Mouse (Mus musculus) limb, embryonic 10.5 days (tissue): ENCODE results near the gene Mpeg1. TPM values are rescaled to one million over a fixed set of nuclear protein-coding genes. Genes with fewer than 3 reads are reported as not detected.

Experiments used
- DNase-seq: peaks from one replicate; pipeline ENCODE4 v3.0.0-alpha.2; 2017; ENCODE audit warnings: low spot score
- H3K27ac ChIP-seq: fragments of 300-500 bp; sonication (generic); 2 replicates; pipeline ENCODE4 v1.5.1; 2016; ENCODE audit warnings: mild to moderate bottlenecking
- H3K27me3 ChIP-seq: fragments of 300-500 bp; sonication (generic); 2 replicates; pipeline ENCODE4 v1.6.1; 2016; ENCODE audit warnings: low read depth, mild to moderate bottlenecking; ENCODE audit not compliant: poor library complexity, severe bottlenecking
- H3K36me3 ChIP-seq: fragments of 300-500 bp; sonication (generic); 2 replicates; pipeline ENCODE4 v1.6.1; 2016; ENCODE audit warnings: mild to moderate bottlenecking, moderate library complexity
- H3K4me1 ChIP-seq: fragments of 300-500 bp; sonication (generic); 2 replicates; pipeline ENCODE4 v1.6.1; 2016
- H3K4me3 ChIP-seq: fragments of 300-500 bp; sonication (generic); 2 replicates; pipeline ENCODE4 v1.5.1; 2016; ENCODE audit warnings: mild to moderate bottlenecking, moderate library complexity
- H3K9me3 ChIP-seq: fragments of 300-500 bp; sonication (generic); replicated peaks from 2 replicates; pipeline ENCODE4 v1.6.1; 2016; ENCODE audit warnings: mild to moderate bottlenecking
- WGBS: fragments of 180-500 bp; shearing (Covaris S2); methylation state at CpG from one replicate; pipeline ENCODE4 v1.1.7; 2016; 5-methylcytosine and 5-hydroxymethylcytosine counted together
- polyA plus RNA-seq: library from polyadenylated mRNA; unstranded; fragments of >200 nt; fragmentation: Nextera tagmentation; extraction: Ambion mirVana; gene quantifications from 2 replicates; pipeline ENCODE4 v1.2.1, GENCODE M21; 2016

Mpeg1 gene
- 0.05 and 0.08 TPM in 2 replicates for polyA plus RNA-seq

DNA sequence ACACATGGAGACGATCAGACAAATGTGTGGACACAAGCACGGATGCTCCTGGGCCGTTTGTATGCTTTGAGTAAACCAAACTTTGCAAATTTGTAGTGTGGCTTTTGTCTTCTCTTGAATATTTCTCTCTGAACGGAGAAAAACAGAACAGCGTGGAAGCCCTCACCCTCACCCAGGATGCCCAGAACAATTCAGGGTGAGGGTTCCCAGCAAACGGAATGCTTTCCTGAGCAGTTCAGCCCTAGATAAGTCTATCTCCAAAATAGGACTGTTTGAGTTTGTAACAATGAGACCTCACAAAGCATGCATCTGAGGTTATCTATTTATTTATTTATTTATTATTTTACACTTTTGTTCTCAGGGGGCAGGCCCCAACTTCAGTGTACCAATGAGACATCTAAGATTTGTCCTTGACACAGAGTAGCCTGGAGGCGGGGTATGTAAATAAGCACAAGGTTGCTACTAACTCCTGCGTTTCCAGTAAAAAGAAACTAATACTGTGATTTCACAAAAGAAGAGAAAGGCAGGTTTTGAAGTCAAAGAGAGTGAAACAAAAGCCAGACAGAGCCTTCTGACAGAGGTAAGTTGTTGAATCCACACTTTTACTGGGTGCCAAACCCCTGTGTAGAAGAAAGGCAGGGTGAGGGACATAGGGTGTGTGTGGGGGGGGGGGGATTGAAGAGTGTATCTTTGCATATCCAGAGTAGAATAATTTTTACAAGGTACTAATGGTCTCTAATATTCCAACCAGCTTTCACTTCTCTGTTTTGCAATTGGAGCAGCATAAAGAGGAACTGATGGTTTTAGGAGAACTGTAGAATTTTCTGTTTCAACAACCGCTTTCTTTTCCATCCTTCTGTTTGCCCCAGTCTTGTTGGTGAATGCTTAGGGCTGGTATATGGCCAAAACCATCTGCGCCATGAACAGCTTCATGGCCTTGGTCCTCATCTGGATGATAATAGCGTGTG, at the start of gene Mpeg1:
Gene Mpeg1 (plus strand): TSS at position 498 of the 968 bp plus-strand sequence.
- no peak within 1 kb of the TSS for H3K27ac ChIP-seq
- WGBS: 88% methylated on average over 11 of the region's 11 CpGs
- no peak for DNase-seq
- H3K4me3 ChIP-seq: no peak within 1 kb of the TSS
- peaks cover 8% of the 10 kb centered on the region; the same call in 1 of the 2 replicates for H3K4me1 ChIP-seq
- no peaks in the 10 kb centered on the region for H3K27me3 ChIP-seq
- H3K36me3 ChIP-seq: no peaks in the 10 kb centered on the region
- H3K9me3 ChIP-seq: no peaks in the 10 kb centered on the region

- no peaks in the 10 kb centered on the region for H3K4me1 ChIP-seq
- no peak for DNase-seq
- H3K36me3 ChIP-seq: no peaks in the 10 kb centered on the region
- H3K27ac ChIP-seq: no peak overlapping the region
- H3K4me3 ChIP-seq: no peak overlapping the region
- H3K9me3 ChIP-seq: no peaks in the 10 kb centered on the region
- no peaks in the 10 kb centered on the region for H3K27me3 ChIP-seq
Observed at GRCm38 (mm10) chr19:12413737-12414136, 46.8 kb upstream of the Mpeg1 start.

DNA sequence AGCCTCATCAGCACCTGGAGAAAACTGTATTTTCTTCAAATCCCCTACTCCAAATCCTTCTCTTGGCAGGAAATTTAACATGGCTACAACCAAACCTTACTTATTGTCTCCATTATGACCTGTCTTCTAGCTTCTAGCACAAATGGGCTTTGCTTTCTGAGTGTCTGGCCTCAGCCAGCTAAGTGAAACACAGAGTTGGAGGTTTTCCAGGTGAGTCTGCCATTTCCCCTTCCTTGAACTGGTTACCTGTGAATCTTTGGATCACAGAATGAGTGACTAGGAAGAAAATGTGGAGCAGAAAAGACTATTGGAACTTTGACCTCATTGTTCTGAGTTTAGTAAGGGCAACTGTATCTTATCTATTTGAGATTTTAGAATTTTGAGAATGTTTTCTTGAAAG, 43.2 kb upstream of the Mpeg1 start, which contains the start of gene Olfr1441:
Gene Olfr1441 (plus strand): TSS at position 73 of the 400 bp plus-strand sequence.
- Histone ChIP-seq H3K36me3 (no peaks in the 10 kb centered on the region), H3K9me3 (no peaks in the 10 kb centered on the region), H3K27ac (no peak within 1 kb of the TSS), H3K27me3 (no peaks in the 10 kb centered on the region), H3K4me3 (no peak within 1 kb of the TSS), H3K4me1 (no peaks in the 10 kb centered on the region)
- no peak for DNase-seq

DNA sequence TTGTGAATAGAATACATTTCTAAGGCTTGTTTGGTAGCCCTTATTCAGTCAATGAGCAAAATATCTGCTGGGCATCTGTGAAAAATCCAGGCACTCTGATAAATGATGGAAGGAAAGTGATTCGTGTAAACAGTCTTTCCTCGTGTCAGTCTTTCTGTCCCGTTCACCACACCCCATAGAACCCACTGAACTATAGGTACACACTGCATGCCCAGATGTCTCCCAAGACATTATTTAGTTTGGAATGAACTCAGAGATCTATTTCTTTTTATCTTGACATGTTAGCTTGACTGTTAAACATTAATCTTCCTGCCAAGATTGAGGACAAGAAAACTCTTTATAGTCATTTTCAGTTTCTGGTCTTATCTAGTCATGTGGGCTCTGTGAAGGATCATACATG, 42.3 kb upstream of the Mpeg1 start:
- Histone ChIP-seq H3K36me3 (no peaks in the 10 kb centered on the region), H3K4me3 (no peak overlapping the region)
- 89% methylated on average over 3 of the region's 3 CpGs for WGBS

GRCm38 (mm10) chr19:12420555-12420954, 40.0 kb upstream of the Mpeg1 start:
- Histone ChIP-seq H3K4me3 (no peak overlapping the region), H3K27ac (no peak overlapping the region), H3K36me3 (no peaks in the 10 kb centered on the region), H3K9me3 (no peaks in the 10 kb centered on the region), H3K27me3 (no peaks in the 10 kb centered on the region), H3K4me1 (no peaks in the 10 kb centered on the region)
- DNase-seq: no peak
- WGBS: 86% methylated on average over 6 of the region's 6 CpGs

More for the DNA sequence above, 42.3 kb upstream of the Mpeg1 start:
- Histone ChIP-seq H3K27me3 (no peaks in the 10 kb centered on the region), H3K27ac (no peak overlapping the region), H3K4me1 (no peaks in the 10 kb centered on the region), H3K9me3 (no peaks in the 10 kb centered on the region)
- DNase-seq: no peak

GRCm38 (mm10) chr19:12421680-12422079, 38.9 kb upstream of the Mpeg1 start:
- no peaks in the 10 kb centered on the region for H3K4me1 ChIP-seq
- H3K9me3 ChIP-seq: no peaks in the 10 kb centered on the region
- 86% methylated on average over 1 of the region's 1 CpGs for WGBS
- H3K4me3 ChIP-seq: no peak overlapping the region
- no peaks in the 10 kb centered on the region for H3K27me3 ChIP-seq
- no peak for DNase-seq
- H3K36me3 ChIP-seq: no peaks in the 10 kb centered on the region
- H3K27ac ChIP-seq: no peak overlapping the region

DNA sequence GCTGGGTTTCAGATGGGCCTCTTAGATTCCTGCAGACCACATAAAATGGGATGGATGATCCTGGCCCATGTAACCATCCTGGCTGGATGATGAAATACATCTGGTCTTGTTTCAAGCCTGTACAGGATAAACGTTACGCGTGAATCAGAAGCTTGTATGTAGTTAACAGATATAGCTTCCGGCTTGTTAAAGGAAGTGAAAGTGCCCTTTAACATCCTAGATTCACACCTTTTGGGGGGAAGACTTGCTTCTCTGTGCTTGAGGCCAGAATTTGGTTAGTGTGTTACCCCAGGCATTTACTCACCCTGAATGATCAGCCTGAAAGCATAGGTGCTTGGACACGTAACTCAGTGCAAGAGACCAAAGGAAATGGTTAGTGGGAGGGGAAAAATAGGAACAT, 33.5 kb upstream of the Mpeg1 start:
- no peak overlapping the region for H3K27ac ChIP-seq
- DNase-seq: no peak
- no peaks in the 10 kb centered on the region for H3K9me3 ChIP-seq
- H3K27me3 ChIP-seq: no peaks in the 10 kb centered on the region
- no peaks in the 10 kb centered on the region for H3K36me3 ChIP-seq
- H3K4me3 ChIP-seq: no peak overlapping the region
- 89% methylated on average over 5 of the region's 5 CpGs for WGBS
- H3K4me1 ChIP-seq: no peaks in the 10 kb centered on the region

DNA sequence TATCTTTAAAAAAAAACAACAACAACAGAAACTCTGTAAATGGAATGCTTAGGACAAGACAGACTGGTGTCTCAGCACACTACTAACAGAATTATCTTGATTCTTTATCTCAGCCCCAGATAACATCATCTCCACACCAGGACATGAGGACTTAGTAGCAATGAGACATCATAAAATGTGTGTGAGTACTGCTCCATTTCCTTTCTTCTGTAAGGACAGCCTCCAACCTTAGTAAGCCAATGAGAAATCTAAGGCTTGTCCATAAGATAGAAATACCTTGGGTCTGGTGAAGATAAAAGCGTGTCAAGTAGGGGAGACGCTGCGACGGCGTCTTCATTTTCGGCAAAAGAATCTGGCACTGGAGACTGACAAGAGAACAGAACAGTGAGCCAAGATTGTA, 33.0 kb upstream of the Mpeg1 start, which contains the start of gene Pfpl:
Gene Pfpl (plus strand): TSS at position 301 of the 400 bp plus-strand sequence.
- no peak within 1 kb of the TSS for H3K4me3 ChIP-seq
- 95% methylated on average over 6 of the region's 6 CpGs for WGBS
- H3K9me3 ChIP-seq: no peaks in the 10 kb centered on the region
- no peaks in the 10 kb centered on the region for H3K4me1 ChIP-seq
- no peak within 1 kb of the TSS for H3K27ac ChIP-seq
- H3K36me3 ChIP-seq: no peaks in the 10 kb centered on the region
- no peak for DNase-seq
- H3K27me3 ChIP-seq: no peaks in the 10 kb centered on the region

- Histone ChIP-seq H3K4me3 (no peak overlapping the region), H3K27me3 (no peaks in the 10 kb centered on the region), H3K27ac (no peak overlapping the region), H3K9me3 (no peaks in the 10 kb centered on the region), H3K36me3 (no peaks in the 10 kb centered on the region), H3K4me1 (no peaks in the 10 kb centered on the region)
- WGBS: 13% methylated on average over 2 of the region's 2 CpGs
- DNase-seq: peak; percentile 31
Observed at GRCm38 (mm10) chr19:12433033-12433432, 27.5 kb upstream of the Mpeg1 start.

DNA sequence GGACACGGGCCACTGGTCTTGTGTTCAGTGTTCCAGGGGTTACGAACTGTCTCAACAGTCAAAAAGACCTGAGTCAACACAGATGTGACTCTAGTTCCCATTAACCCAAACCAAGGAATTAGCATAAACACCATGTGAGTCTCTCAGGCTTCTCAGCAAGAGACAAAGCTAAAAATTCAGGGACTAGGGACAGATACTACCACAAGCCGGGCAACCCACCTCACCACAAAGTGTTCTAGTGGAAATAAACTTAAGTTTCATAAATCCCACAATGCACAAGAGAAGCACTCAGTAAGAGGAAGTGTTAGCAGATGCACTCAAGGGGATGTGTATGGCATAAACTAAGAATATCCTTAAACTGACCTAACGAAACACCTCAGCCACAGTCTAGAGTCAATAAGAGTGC, 25.6 kb upstream of the Mpeg1 start:
- Histone ChIP-seq H3K27ac (no peak overlapping the region), H3K27me3 (no peaks in the 10 kb centered on the region), H3K36me3 (no peaks in the 10 kb centered on the region), H3K9me3 (no peaks in the 10 kb centered on the region), H3K4me1 (no peaks in the 10 kb centered on the region), H3K4me3 (no peak overlapping the region)
- 94% methylated on average over 4 of the region's 4 CpGs for WGBS
- DNase-seq: no peak

GRCm38 (mm10) chr19:12435750-12436524, 24.6 kb upstream of the Mpeg1 start:
- no peak overlapping the region for H3K4me3 ChIP-seq
- no peak for DNase-seq
- H3K36me3 ChIP-seq: no peaks in the 10 kb centered on the region
- no peaks in the 10 kb centered on the region for H3K4me1 ChIP-seq
- H3K27me3 ChIP-seq: no peaks in the 10 kb centered on the region
- no peak overlapping the region for H3K27ac ChIP-seq
- H3K9me3 ChIP-seq: no peaks in the 10 kb centered on the region
- 82% methylated on average over 4 of the region's 4 CpGs for WGBS

DNA sequence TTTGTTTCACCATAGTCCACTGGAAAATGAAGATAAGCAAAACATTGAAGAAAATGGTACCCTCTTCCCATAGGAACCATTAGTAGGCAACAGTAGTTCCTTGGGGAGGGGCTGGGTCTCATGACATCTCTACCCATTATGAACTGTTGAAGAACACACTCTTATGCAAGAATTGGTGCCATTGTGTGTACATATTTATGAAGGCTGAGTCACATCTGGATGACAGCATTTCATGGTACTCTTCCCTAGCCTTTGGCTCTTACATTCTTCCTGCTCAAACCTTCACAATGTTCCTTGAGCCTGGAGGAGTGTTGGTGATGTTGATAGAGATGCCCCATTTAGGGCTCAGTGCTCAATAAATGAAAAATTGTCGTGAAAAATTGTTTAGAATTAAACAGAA, 21.0 kb upstream of the Mpeg1 start:
- 53% methylated on average over 1 of the region's 1 CpGs for WGBS
- Histone ChIP-seq H3K4me1 (no peaks in the 10 kb centered on the region), H3K9me3 (no peaks in the 10 kb centered on the region), H3K36me3 (no peaks in the 10 kb centered on the region), H3K27ac (no peak overlapping the region), H3K4me3 (no peak overlapping the region), H3K27me3 (no peaks in the 10 kb centered on the region)
- no peak for DNase-seq
